Mouse (Mus musculus): Measurements from ENCODE around the gene Cdh4. TPM values are rescaled to one million over a fixed set of nuclear protein-coding genes. Genes with fewer than 3 reads are reported as not detected.

Gene Cdh4
- polyA plus RNA-seq, 1 experiment: 0.55 TPM

DNA sequence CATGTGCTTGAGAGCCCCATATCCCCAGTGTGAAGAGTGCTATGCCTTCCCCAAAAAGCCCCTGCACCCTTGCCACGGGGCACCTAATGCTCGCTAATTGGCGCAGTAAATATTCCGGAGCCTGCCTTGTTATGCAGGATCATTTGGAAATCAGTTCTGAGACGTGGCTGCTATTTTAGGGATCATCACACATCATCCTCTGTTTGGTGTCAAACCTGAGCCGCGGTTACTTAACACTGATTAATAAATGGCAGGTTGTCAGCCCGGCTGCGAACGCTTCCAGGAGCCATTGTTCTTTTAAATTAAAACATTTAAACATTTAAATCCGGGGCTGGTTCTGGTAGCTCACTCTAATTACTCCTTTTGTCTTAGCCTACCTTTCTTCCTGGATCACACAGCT is 136.6 kb downstream of the Cdh4 start:
- no peak overlapping the region for H3K4me3 ChIP-seq (replicated peaks; ENCODE audit: control insufficient read depth, low read depth, low read length)
- TF ChIP-seq POLR2A (IDR thresholded peaks at IDR 0.05; ENCODE audit: borderline replicate concordance, control insufficient read depth, low read depth, low read length): no peak
- no peak for TF ChIP-seq CTCF (IDR thresholded peaks at IDR 0.05; ENCODE audit: control insufficient read depth, insufficient read depth, low read length)
- no peak overlapping the region for H3K27ac ChIP-seq (ENCODE audit: control insufficient read depth, insufficient read depth, low read depth, low read length, poor library complexity)
- H3K4me1 ChIP-seq (ENCODE audit: control insufficient read depth, insufficient read depth, low read length): no peaks in the 10 kb centered on the region
- 80% methylated on average over 11 of the region's 11 CpGs for WGBS

DNA sequence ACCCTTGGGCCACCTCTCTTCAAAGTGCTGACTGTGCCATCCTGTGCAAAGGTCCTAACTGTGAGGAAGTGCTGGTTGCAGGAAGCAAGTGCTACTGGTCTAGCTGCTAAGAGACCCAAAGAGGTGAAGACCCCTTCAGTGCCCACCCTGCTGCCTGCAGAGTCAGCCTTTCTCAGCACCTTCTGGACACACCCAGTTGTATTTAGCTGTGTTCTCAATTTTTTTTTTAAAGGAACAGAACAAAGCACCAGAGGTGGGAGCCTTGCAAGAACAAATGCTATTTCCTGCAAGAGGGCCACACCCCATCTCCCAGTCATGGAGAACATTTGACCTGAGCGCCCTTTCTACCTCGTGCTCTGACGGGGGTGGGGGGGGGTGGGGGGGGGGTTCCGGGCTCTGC is 138.2 kb downstream of the Cdh4 start:
- Histone ChIP-seq H3K27ac (ENCODE audit: control insufficient read depth, insufficient read depth, low read depth, low read length, poor library complexity) (no peak overlapping the region), H3K4me1 (ENCODE audit: control insufficient read depth, insufficient read depth, low read length) (no peaks in the 10 kb centered on the region), H3K4me3 (replicated peaks; ENCODE audit: control insufficient read depth, low read depth, low read length) (no peak overlapping the region)
- TF ChIP-seq POLR2A (IDR thresholded peaks at IDR 0.05; ENCODE audit: borderline replicate concordance, control insufficient read depth, low read depth, low read length) (no peak), CTCF (IDR thresholded peaks at IDR 0.05; ENCODE audit: control insufficient read depth, insufficient read depth, low read length) (no peak)
- 62% methylated on average over 4 of the region's 4 CpGs for WGBS

DNA sequence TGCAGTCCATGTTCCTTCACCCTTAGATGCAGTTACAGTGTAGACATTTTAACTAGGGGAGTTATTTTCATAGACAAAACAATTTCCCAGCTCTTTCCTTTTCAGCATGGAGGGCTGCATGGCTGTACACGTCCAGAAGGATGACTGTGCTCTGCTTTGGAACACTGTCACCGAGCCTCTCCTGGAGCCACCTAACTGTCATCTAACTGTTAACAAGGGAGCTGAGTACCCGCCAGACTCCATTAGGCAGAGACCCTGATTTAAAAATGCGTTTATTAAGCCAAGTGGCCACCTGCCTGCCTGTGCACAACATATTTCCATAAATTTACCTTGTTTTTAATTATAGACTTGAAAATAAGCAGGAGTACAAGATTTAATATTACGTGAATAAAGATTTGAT is 138.8 kb downstream of the Cdh4 start:
- TF ChIP-seq CTCF (IDR thresholded peaks at IDR 0.05; ENCODE audit: control insufficient read depth, insufficient read depth, low read length): no peak
- Histone ChIP-seq H3K4me3 (replicated peaks; ENCODE audit: control insufficient read depth, low read depth, low read length) (no peak overlapping the region), H3K4me1 (ENCODE audit: control insufficient read depth, insufficient read depth, low read length) (no peaks in the 10 kb centered on the region), H3K27ac (ENCODE audit: control insufficient read depth, insufficient read depth, low read depth, low read length, poor library complexity) (no peak overlapping the region)
- 74% methylated on average over 5 of the region's 5 CpGs for WGBS

DNA sequence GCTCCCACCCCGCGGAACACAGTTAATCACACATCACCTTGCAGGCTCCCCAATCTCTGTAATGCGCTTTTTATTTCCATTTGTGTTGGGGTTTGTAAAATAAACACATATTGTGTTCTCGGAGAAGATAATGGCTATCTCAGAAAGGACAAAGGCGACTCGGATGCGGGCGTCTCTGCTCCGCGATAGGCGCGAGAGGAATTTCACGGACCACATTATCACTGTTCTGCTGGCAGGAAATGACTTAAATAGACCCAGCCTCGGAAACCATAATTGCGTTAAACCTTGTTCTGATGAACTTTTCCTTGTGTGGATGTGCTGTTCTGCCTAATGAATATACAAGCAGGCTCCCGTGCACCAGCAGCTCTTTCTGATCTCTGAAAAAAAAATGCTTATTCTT is 140.7 kb downstream of the Cdh4 start:
- Histone ChIP-seq H3K4me1 (ENCODE audit: control insufficient read depth, insufficient read depth, low read length) (no peaks in the 10 kb centered on the region), H3K27ac (ENCODE audit: control insufficient read depth, insufficient read depth, low read depth, low read length, poor library complexity) (no peak overlapping the region), H3K4me3 (replicated peaks; ENCODE audit: control insufficient read depth, low read depth, low read length) (no peak overlapping the region)
- 67% methylated on average over 16 of the region's 16 CpGs for WGBS
- TF ChIP-seq POLR2A (IDR thresholded peaks at IDR 0.05; ENCODE audit: borderline replicate concordance, control insufficient read depth, low read depth, low read length) (no peak), CTCF (IDR thresholded peaks at IDR 0.05; ENCODE audit: control insufficient read depth, insufficient read depth, low read length) (no peak)

DNA sequence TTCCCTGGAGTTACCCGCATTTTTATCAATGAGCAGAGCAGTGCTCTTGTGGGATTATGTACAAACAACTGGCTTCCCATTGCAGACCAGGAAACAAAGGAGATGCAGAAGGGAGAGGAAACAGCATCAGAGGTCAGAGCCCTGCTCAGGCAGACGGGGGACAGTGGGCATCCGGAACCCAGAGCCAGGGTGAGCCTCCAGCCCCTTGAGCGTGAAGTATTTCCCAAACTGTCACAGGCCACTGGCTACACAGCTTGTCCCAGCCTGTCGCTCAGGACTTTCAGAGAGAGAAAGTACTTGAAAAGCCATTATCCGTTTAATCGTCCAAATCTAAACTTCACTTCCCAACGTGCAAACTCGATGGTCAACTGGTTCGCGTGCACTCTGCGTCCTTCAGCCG is 142.4 kb downstream of the Cdh4 start:
- H3K27ac ChIP-seq (ENCODE audit: control insufficient read depth, insufficient read depth, low read depth, low read length, poor library complexity): no peak overlapping the region
- WGBS: 69% methylated on average over 13 of the region's 13 CpGs
- TF ChIP-seq POLR2A (IDR thresholded peaks at IDR 0.05; ENCODE audit: borderline replicate concordance, control insufficient read depth, low read depth, low read length): no peak
- TF ChIP-seq CTCF (IDR thresholded peaks at IDR 0.05; ENCODE audit: control insufficient read depth, insufficient read depth, low read length): no peak
- no peak overlapping the region for H3K4me3 ChIP-seq (replicated peaks; ENCODE audit: control insufficient read depth, low read depth, low read length)
- H3K4me1 ChIP-seq (ENCODE audit: control insufficient read depth, insufficient read depth, low read length): no peaks in the 10 kb centered on the region

- Histone ChIP-seq H3K4me1 (ENCODE audit: control insufficient read depth, insufficient read depth, low read length) (no peaks in the 10 kb centered on the region), H3K4me3 (replicated peaks; ENCODE audit: control insufficient read depth, low read depth, low read length) (no peak overlapping the region), H3K27ac (ENCODE audit: control insufficient read depth, insufficient read depth, low read depth, low read length, poor library complexity) (no peak overlapping the region)
- TF ChIP-seq CTCF (IDR thresholded peaks at IDR 0.05; ENCODE audit: control insufficient read depth, insufficient read depth, low read length) (no peak), POLR2A (IDR thresholded peaks at IDR 0.05; ENCODE audit: borderline replicate concordance, control insufficient read depth, low read depth, low read length) (no peak)
- WGBS: 62% methylated on average over 11 of the region's 11 CpGs
These were observed 144.2 kb downstream of the Cdh4 start for GRCm38 (mm10) chr2:179586436-179586835.

DNA sequence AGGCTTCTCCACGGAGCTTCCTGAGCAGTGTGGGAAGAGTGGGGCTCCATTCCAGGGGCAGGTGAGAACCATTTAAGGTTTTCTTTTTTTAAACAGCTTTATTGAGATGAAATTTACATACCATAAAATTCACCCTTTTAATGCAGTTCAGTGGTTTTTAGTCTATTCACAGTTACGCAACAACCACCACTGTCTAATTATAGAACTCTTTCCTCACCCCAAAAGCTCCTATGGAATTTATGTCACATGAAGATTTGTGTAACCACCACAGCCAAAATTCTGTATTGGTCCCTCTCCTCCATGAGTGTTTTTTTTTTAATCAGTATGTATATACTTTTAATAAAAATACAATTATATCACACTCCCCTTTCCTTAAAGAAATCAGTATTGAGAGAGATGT is 144.8 kb downstream of the Cdh4 start:
- Histone ChIP-seq H3K4me1 (ENCODE audit: control insufficient read depth, insufficient read depth, low read length) (no peaks in the 10 kb centered on the region), H3K4me3 (replicated peaks; ENCODE audit: control insufficient read depth, low read depth, low read length) (no peak overlapping the region), H3K27ac (ENCODE audit: control insufficient read depth, insufficient read depth, low read depth, low read length, poor library complexity) (no peak overlapping the region)
- TF ChIP-seq CTCF (IDR thresholded peaks at IDR 0.05; ENCODE audit: control insufficient read depth, insufficient read depth, low read length): no peak
- TF ChIP-seq POLR2A (IDR thresholded peaks at IDR 0.05; ENCODE audit: borderline replicate concordance, control insufficient read depth, low read depth, low read length): no peak
- WGBS: 65% methylated on average over 2 of the region's 2 CpGs

DNA sequence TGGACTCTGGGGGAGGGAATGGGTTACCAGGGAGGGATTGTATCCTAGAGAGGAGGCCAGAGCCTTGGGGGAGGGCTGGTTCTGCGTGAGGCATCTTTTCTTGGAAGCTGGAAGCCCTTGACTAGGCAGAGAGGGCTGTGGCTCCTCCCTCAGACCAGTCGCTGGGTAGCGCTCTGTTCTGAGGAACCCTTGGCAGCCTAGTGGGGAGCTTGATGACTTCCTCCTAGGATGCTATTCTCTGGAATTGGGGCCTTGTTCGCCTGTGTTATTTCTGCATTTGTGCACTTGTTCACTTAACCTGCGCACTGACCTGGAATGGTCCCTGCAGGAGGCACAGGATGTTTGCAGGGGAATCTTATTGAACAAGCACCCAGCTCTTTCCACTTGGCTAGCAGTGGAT is 149.4 kb downstream of the Cdh4 start:
- TF ChIP-seq CTCF (IDR thresholded peaks at IDR 0.05; ENCODE audit: control insufficient read depth, insufficient read depth, low read length) (no peak), POLR2A (IDR thresholded peaks at IDR 0.05; ENCODE audit: borderline replicate concordance, control insufficient read depth, low read depth, low read length) (no peak)
- WGBS: 56% methylated on average over 5 of the region's 5 CpGs
- H3K27ac ChIP-seq (ENCODE audit: control insufficient read depth, insufficient read depth, low read depth, low read length, poor library complexity): no peak overlapping the region
- no peak overlapping the region for H3K4me3 ChIP-seq (replicated peaks; ENCODE audit: control insufficient read depth, low read depth, low read length)
- no peaks in the 10 kb centered on the region for H3K4me1 ChIP-seq (ENCODE audit: control insufficient read depth, insufficient read depth, low read length)

GRCm38 (mm10) chr2:179595013-179595412 is 152.8 kb downstream of the Cdh4 start:
- WGBS: 79% methylated on average over 4 of the region's 4 CpGs
- Histone ChIP-seq H3K4me3 (replicated peaks; ENCODE audit: control insufficient read depth, low read depth, low read length) (no peak overlapping the region), H3K27ac (ENCODE audit: control insufficient read depth, insufficient read depth, low read depth, low read length, poor library complexity) (no peak overlapping the region), H3K4me1 (ENCODE audit: control insufficient read depth, insufficient read depth, low read length) (no peaks in the 10 kb centered on the region)
- TF ChIP-seq CTCF (IDR thresholded peaks at IDR 0.05; ENCODE audit: control insufficient read depth, insufficient read depth, low read length): no peak
- TF ChIP-seq POLR2A (IDR thresholded peaks at IDR 0.05; ENCODE audit: borderline replicate concordance, control insufficient read depth, low read depth, low read length): no peak
